Mouse (Mus musculus) MEL (cell line): ENCODE data around the gene Col23a1. TPM values are rescaled to one million over a fixed set of nuclear protein-coding genes. Genes with fewer than 3 reads are reported as not detected.

Experiments
- DNase-seq: peaks from one replicate; pipeline ENCODE4 v3.0.0; 2011; ENCODE audit warnings: low read depth, low spot score
- H3K27ac ChIP-seq: 2 replicates; pipeline ENCODE4 v1.5.1; 2012; ENCODE audit warnings: low read depth, mild to moderate bottlenecking, control low read depth, low read length, moderate library complexity; ENCODE audit not compliant: control insufficient read depth
- H3K27me3 ChIP-seq, 2 experiments: fragments of 150-350 bp in 1 of 2; sonication (generic) in 1 of 2; 2 replicates each; pipeline ENCODE4 v1.6.1; 2012; ENCODE audit warnings: low read length in 2 of 2, mild to moderate bottlenecking in 2 of 2, improper control_type of control experiment in 1 of 2, moderate library complexity in 1 of 2; ENCODE audit not compliant: insufficient read depth in 2 of 2, control insufficient read depth in 1 of 2
- H3K36me3 ChIP-seq, 2 experiments: 2 replicates each; pipeline ENCODE4 v1.6.1; 2012 to 2014; ENCODE audit warnings: low read length in 2 of 2, improper control_type of control experiment in 1 of 2, inconsistent platforms in 1 of 2, mild to moderate bottlenecking in 1 of 2; ENCODE audit not compliant: insufficient read depth in 2 of 2, control insufficient read depth in 1 of 2
- H3K4me1 ChIP-seq, 2 experiments: fragments of 150-350 bp in 1 of 2; sonication (generic) in 1 of 2; 2 replicates each; pipeline ENCODE4 v1.6.1; 2012; ENCODE audit warnings: low read length in 2 of 2, improper control_type of control experiment in 1 of 2, mild to moderate bottlenecking in 1 of 2; ENCODE audit not compliant: insufficient read depth in 2 of 2, control insufficient read depth in 1 of 2
- H3K4me3 ChIP-seq, 2 experiments: fragments of 150-350 bp in 1 of 2; sonication (generic) in 1 of 2; 2 replicates each; pipeline ENCODE4 v1.5.1; 2012; ENCODE audit warnings: low read depth in 2 of 2, low read length in 2 of 2, mild to moderate bottlenecking in 2 of 2, moderate library complexity in 2 of 2, control low read depth in 1 of 2, improper control_type of control experiment in 1 of 2; ENCODE audit not compliant: control insufficient read depth in 1 of 2, insufficient read depth in 1 of 2
- H3K79me2 ChIP-seq: 2 replicates; pipeline ENCODE4 v1.6.1; 2012; ENCODE audit warnings: mild to moderate bottlenecking, low read length, moderate library complexity; ENCODE audit not compliant: control insufficient read depth, poor library complexity, insufficient read depth
- H3K9ac ChIP-seq: 2 replicates; pipeline ENCODE4 v1.6.1; 2012; ENCODE audit warnings: low read depth, mild to moderate bottlenecking, control low read depth, low read length, moderate library complexity; ENCODE audit not compliant: control insufficient read depth, poor library complexity, severe bottlenecking
- H3K9me3 ChIP-seq: fragments of 150-350 bp; sonication (generic); replicated peaks from 2 replicates; pipeline ENCODE4 v1.6.1; 2012; ENCODE audit warnings: mild to moderate bottlenecking, low read length, improper control_type of control experiment, moderate library complexity; ENCODE audit not compliant: insufficient read depth
- BHLHE40 ChIP-seq: IDR thresholded peaks from 2 replicates; pipeline ENCODE4 v1.6.1; 2012; ENCODE audit warnings: low read depth, mild to moderate bottlenecking, inconsistent platforms, low read length, improper control_type of control experiment, borderline replicate concordance
- CHD1 ChIP-seq: IDR thresholded peaks from 2 replicates; pipeline ENCODE4 v1.6.1; 2012; ENCODE audit warnings: low read depth, mild to moderate bottlenecking, inconsistent platforms, low read length, improper control_type of control experiment
- EP300 ChIP-seq, 2 experiments: IDR thresholded peaks; 2 replicates each; pipeline ENCODE4 v1.6.1; 2011; ENCODE audit warnings: improper control_type of control experiment in 2 of 2, low read length in 2 of 2, low read depth in 1 of 2, mild to moderate bottlenecking in 1 of 2
- JUND ChIP-seq: IDR thresholded peaks from 2 replicates; pipeline ENCODE4 v1.6.1; 2011; ENCODE audit warnings: low read depth, mild to moderate bottlenecking, improper control_type of control experiment, low read length
- MAFK ChIP-seq: IDR thresholded peaks from 2 replicates; pipeline ENCODE4 v1.6.1; 2011; ENCODE audit warnings: low read depth, mild to moderate bottlenecking, low read length, improper control_type of control experiment, borderline replicate concordance
- MAZ ChIP-seq: IDR thresholded peaks from 2 replicates; pipeline ENCODE4 v1.6.1; 2012; ENCODE audit warnings: low read depth, mild to moderate bottlenecking, inconsistent platforms, low read length, improper control_type of control experiment
- MYB ChIP-seq: IDR thresholded peaks from 2 replicates; pipeline ENCODE4 v1.6.1; 2011; ENCODE audit warnings: mild to moderate bottlenecking, low read depth, low read length, improper control_type of control experiment
- MYC ChIP-seq: IDR thresholded peaks from 2 replicates; pipeline ENCODE4 v1.6.1; 2011; ENCODE audit warnings: low read depth, mild to moderate bottlenecking, low read length, improper control_type of control experiment, moderate library complexity
- NELFE ChIP-seq: IDR thresholded peaks from 2 replicates; pipeline ENCODE4 v1.6.1; 2011; ENCODE audit warnings: low read depth, low read length, improper control_type of control experiment
- RAD21 ChIP-seq: IDR thresholded peaks from 2 replicates; pipeline ENCODE4 v1.6.1; 2011; ENCODE audit warnings: mild to moderate bottlenecking, low read depth, low read length, improper control_type of control experiment
- SMC3 ChIP-seq: IDR thresholded peaks from 2 replicates; pipeline ENCODE4 v1.6.1; 2011; ENCODE audit warnings: low read depth, low read length, improper control_type of control experiment
- TAL1 ChIP-seq: IDR thresholded peaks from 2 replicates; pipeline ENCODE4 v1.6.1; 2012; ENCODE audit warnings: mild to moderate bottlenecking, inconsistent platforms, low read length, moderate library complexity, mixed read lengths
- TCF12 ChIP-seq: IDR thresholded peaks from 2 replicates; pipeline ENCODE4 v1.6.1; 2014; ENCODE audit warnings: low read depth, mild to moderate bottlenecking, inconsistent platforms, low read length, improper control_type of control experiment, moderate library complexity
- UBTF ChIP-seq: IDR thresholded peaks from 2 replicates; pipeline ENCODE4 v1.6.1; 2012; ENCODE audit warnings: low read depth, mild to moderate bottlenecking, inconsistent platforms, low read length, improper control_type of control experiment, moderate library complexity, borderline replicate concordance; ENCODE audit not compliant: insufficient read depth
- ZC3H11A ChIP-seq: IDR thresholded peaks from 2 replicates; pipeline ENCODE4 v1.6.1; 2012; ENCODE audit warnings: low read depth, mild to moderate bottlenecking, inconsistent platforms, low read length, improper control_type of control experiment
- ZKSCAN1 ChIP-seq: IDR thresholded peaks from 2 replicates; pipeline ENCODE4 v1.6.1; 2012; ENCODE audit warnings: low read depth, mild to moderate bottlenecking, inconsistent platforms, low read length, improper control_type of control experiment, moderate library complexity
- ZMIZ1 ChIP-seq: IDR thresholded peaks from 2 replicates; pipeline ENCODE4 v1.6.1; 2012; ENCODE audit warnings: low read depth, mild to moderate bottlenecking, inconsistent platforms, low read length, improper control_type of control experiment, moderate library complexity
- polyA plus RNA-seq, 2 experiments: library from polyadenylated mRNA; stranded (reverse) in 1 of 2; unstranded in 1 of 2; fragments of >175 nt in 1 of 2; fragments of >200 nt in 1 of 2; gene quantifications; 2 replicates each; pipeline versions ENCODE4 v1.2.1 to v1.2.4; 2012; ENCODE audit warnings: low replicate concordance in 2 of 2, low read depth in 1 of 2; ENCODE audit not compliant: insufficient read length in 2 of 2, insufficient read depth in 1 of 2, missing spikeins in 1 of 2
- total RNA-seq: library from RNA; depleted of rRNA; stranded (reverse); fragments of 300-350 nt; gene quantifications from 2 replicates; pipeline ENCODE4 v1.2.3, GENCODE M21; 2012

The Col23a1 gene
- total and polyA plus RNA-seq, 3 experiments = under 0.01 to 0.03 TPM; not detected in 1

- Histone ChIP-seq H3K4me3 (no peak overlapping the region), H3K79me2 (no peaks in the 10 kb centered on the region), H3K36me3 (no peaks in the 10 kb centered on the region), H3K4me1 (no peaks in the 10 kb centered on the region), H3K9me3 (no peaks in the 10 kb centered on the region), H3K9ac (no peak overlapping the region), H3K27ac (no peak overlapping the region), H3K27me3 (no peaks in the 10 kb centered on the region)
- no peak for DNase-seq
- TF ChIP-seq MYB = no peak
Observed at GRCm38 (mm10) chr11:51302396-51302795, 12.7 kb downstream of the Col23a1 start.

GRCm38 (mm10) chr11:51303981-51304553, 14.3 kb downstream of the Col23a1 start:
- Histone ChIP-seq H3K4me3 (no peak overlapping the region), H3K27me3 (no peaks in the 10 kb centered on the region)
- TF ChIP-seq BHLHE40 (no peak), NELFE (no peak), ZMIZ1 (no peak), RAD21 (no peak), MYC (no peak), CHD1 (no peak), EP300 (IDR thresholded peaks at IDR 0.05; ENCODE audit: low read depth in 1 of 2, low read length in 2 of 2) (no peak), MAZ (no peak), UBTF (no peak), ZC3H11A (no peak), SMC3 (no peak), JUND (no peak), TCF12 (no peak), MAFK (no peak), ZKSCAN1 (no peak), TAL1 (no peak), MYB (no peak)

More at GRCm38 (mm10) chr11:51303981-51304553, 14.3 kb downstream of the Col23a1 start:
- no peak overlapping the region for H3K9ac ChIP-seq
- H3K79me2 ChIP-seq = no peaks in the 10 kb centered on the region
- H3K4me1 ChIP-seq = no peaks in the 10 kb centered on the region
- no peaks in the 10 kb centered on the region for H3K36me3 ChIP-seq
- H3K9me3 ChIP-seq = no peaks in the 10 kb centered on the region
- H3K27ac ChIP-seq = no peak overlapping the region
- no peak for DNase-seq
